Mouse (Mus musculus) ES-Bruce4 (cell line): Measurements from ENCODE around the gene Camta1. TPM values are rescaled to one million over a fixed set of nuclear protein-coding genes. Genes with fewer than 3 reads are reported as not detected.

Source experiments
- H3K27ac ChIP-seq: 2 replicates; pipeline ENCODE4 v1.5.1; 2012; ENCODE audit warnings: low read length, inconsistent platforms; ENCODE audit not compliant: insufficient read depth
- H3K27me3 ChIP-seq: 2 replicates; pipeline ENCODE4 v1.6.1; 2012; ENCODE audit warnings: mild to moderate bottlenecking, low read length, inconsistent platforms; ENCODE audit not compliant: control insufficient read depth, poor library complexity, insufficient read depth, severe bottlenecking
- H3K36me3 ChIP-seq: 2 replicates; pipeline ENCODE4 v1.6.1; 2012; ENCODE audit warnings: inconsistent platforms, mild to moderate bottlenecking, low read length, moderate library complexity; ENCODE audit not compliant: control insufficient read depth, poor library complexity, insufficient read depth, severe bottlenecking
- H3K4me1 ChIP-seq: one replicate; pipeline ENCODE4 v1.8.1; 2011; ENCODE audit warnings: low read length; ENCODE audit not compliant: control insufficient read depth, insufficient read depth
- H3K4me3 ChIP-seq: 2 replicates; pipeline ENCODE4 v1.5.1; 2011; ENCODE audit warnings: low read depth, mild to moderate bottlenecking, low read length
- H3K9ac ChIP-seq: 2 replicates; pipeline ENCODE4 v1.6.1; 2012; ENCODE audit warnings: low read depth, mild to moderate bottlenecking, inconsistent platforms; ENCODE audit not compliant: poor library complexity, severe bottlenecking
- H3K9me3 ChIP-seq: replicated peaks from 2 replicates; pipeline ENCODE4 v1.6.1; 2012; ENCODE audit warnings: mild to moderate bottlenecking, low read length, inconsistent platforms; ENCODE audit not compliant: control insufficient read depth, poor library complexity, insufficient read depth, severe bottlenecking
- CTCF ChIP-seq: IDR thresholded peaks from one replicate; pipeline ENCODE4 v1.8.1; 2011; ENCODE audit warnings: low read depth, low read length
- EP300 ChIP-seq: IDR thresholded peaks from 2 replicates; pipeline ENCODE4 v1.6.1; 2011; ENCODE audit warnings: low read depth, low read length; ENCODE audit not compliant: insufficient read depth
- POLR2A ChIP-seq: IDR thresholded peaks from one replicate; pipeline ENCODE4 v1.8.1; 2011; ENCODE audit warnings: low read length; ENCODE audit not compliant: insufficient read depth
- polyA plus RNA-seq: library from polyadenylated mRNA; stranded (reverse); fragments of >200 nt; gene quantifications from 2 replicates; pipeline ENCODE4 v1.2.4, GENCODE M21; 2011; ENCODE audit warnings: low read depth; ENCODE audit not compliant: missing spikeins, insufficient read depth, insufficient read length

Gene Camta1
- polyA plus RNA-seq, 1 experiment = 85.3 TPM

GRCm38 (mm10) chr4:151346673-151347072 is 515.0 kb downstream of the Camta1 start:
- H3K9me3 ChIP-seq = no peaks in the 10 kb centered on the region
- no peak overlapping the region for H3K27ac ChIP-seq
- no peaks in the 10 kb centered on the region for H3K4me1 ChIP-seq
- no peaks in the 10 kb centered on the region for H3K36me3 ChIP-seq
- TF ChIP-seq CTCF = no peak
- TF ChIP-seq EP300 = no peak
- TF ChIP-seq POLR2A = no peak
- H3K4me3 ChIP-seq = no peak overlapping the region
- no peaks in the 10 kb centered on the region for H3K27me3 ChIP-seq
- no peak overlapping the region for H3K9ac ChIP-seq

GRCm38 (mm10) chr4:151344811-151345210 is 516.9 kb downstream of the Camta1 start:
- H3K4me1 ChIP-seq = no peaks in the 10 kb centered on the region
- H3K4me3 ChIP-seq = no peak overlapping the region
- H3K9ac ChIP-seq = no peak overlapping the region
- no peaks in the 10 kb centered on the region for H3K27me3 ChIP-seq
- no peaks in the 10 kb centered on the region for H3K9me3 ChIP-seq
- H3K36me3 ChIP-seq = no peaks in the 10 kb centered on the region
- H3K27ac ChIP-seq = no peak overlapping the region
- TF ChIP-seq EP300 (no peak), CTCF (no peak), POLR2A (no peak)

GRCm38 (mm10) chr4:151339421-151339820 is 522.3 kb downstream of the Camta1 start:
- Histone ChIP-seq H3K9ac (no peak overlapping the region), H3K4me3 (no peak overlapping the region), H3K9me3 (no peaks in the 10 kb centered on the region), H3K27me3 (no peaks in the 10 kb centered on the region), H3K4me1 (peaks cover 2% of the 10 kb centered on the region), H3K36me3 (no peaks in the 10 kb centered on the region), H3K27ac (no peak overlapping the region)
- TF ChIP-seq EP300 = no peak
- no peak for TF ChIP-seq POLR2A
- no peak for TF ChIP-seq CTCF

GRCm38 (mm10) chr4:151338931-151339330 is 522.7 kb downstream of the Camta1 start:
- no peak overlapping the region for H3K27ac ChIP-seq
- no peak overlapping the region for H3K9ac ChIP-seq
- peaks cover 2% of the 10 kb centered on the region for H3K4me1 ChIP-seq
- H3K36me3 ChIP-seq = no peaks in the 10 kb centered on the region
- no peaks in the 10 kb centered on the region for H3K9me3 ChIP-seq
- no peaks in the 10 kb centered on the region for H3K27me3 ChIP-seq
- TF ChIP-seq CTCF = no peak
- no peak for TF ChIP-seq EP300
- TF ChIP-seq POLR2A = no peak
- no peak overlapping the region for H3K4me3 ChIP-seq

- TF ChIP-seq POLR2A = no peak
- TF ChIP-seq EP300 = no peak
- TF ChIP-seq CTCF = no peak
- no peak overlapping the region for H3K27ac ChIP-seq
- no peak overlapping the region for H3K9ac ChIP-seq
- H3K9me3 ChIP-seq = no peaks in the 10 kb centered on the region
- H3K4me3 ChIP-seq = no peak overlapping the region
- H3K27me3 ChIP-seq = no peaks in the 10 kb centered on the region
- peaks cover 2% of the 10 kb centered on the region for H3K4me1 ChIP-seq
- no peaks in the 10 kb centered on the region for H3K36me3 ChIP-seq
Observed at GRCm38 (mm10) chr4:151337543-151337942, 524.1 kb downstream of the Camta1 start.

GRCm38 (mm10) chr4:151336413-151336812 is 525.3 kb downstream of the Camta1 start:
- H3K27me3 ChIP-seq = no peaks in the 10 kb centered on the region
- H3K9ac ChIP-seq = no peak overlapping the region
- TF ChIP-seq CTCF (no peak), EP300 (no peak), POLR2A (no peak)
- no peaks in the 10 kb centered on the region for H3K9me3 ChIP-seq
- H3K4me1 ChIP-seq = peaks cover 2% of the 10 kb centered on the region
- no peaks in the 10 kb centered on the region for H3K36me3 ChIP-seq
- no peak overlapping the region for H3K4me3 ChIP-seq
- H3K27ac ChIP-seq = no peak overlapping the region
